Mouse (Mus musculus) midbrain, embryonic 11.5 days (tissue): Measurements from ENCODE around the gene Fnip2. TPM values are rescaled to one million over a fixed set of nuclear protein-coding genes. Genes with fewer than 3 reads are reported as not detected.

Experiments
- ATAC-seq: fragments of 200-750 bp; cut with Nextera tagmentation; 2 replicates; pipeline ENCODE4 v1.8.0; 2017; ENCODE audit warnings: moderate TSS enrichment, moderate library complexity; ENCODE audit not compliant: low FRiP score
- DNase-seq: peaks from one replicate; pipeline ENCODE4 v3.0.0; 2015; ENCODE audit warnings: low spot score; ENCODE audit errors: missing footprints
- H3K27ac ChIP-seq: fragments of 300-500 bp; sonication (generic); 2 replicates; pipeline ENCODE4 v1.5.1; 2014; ENCODE audit warnings: low read depth, low read length
- H3K27me3 ChIP-seq: fragments of 300-500 bp; sonication (generic); 2 replicates; pipeline ENCODE4 v1.6.1; 2014; ENCODE audit warnings: mild to moderate bottlenecking, low read length, moderate library complexity, mixed read lengths; ENCODE audit not compliant: control insufficient read depth, insufficient read depth
- H3K36me3 ChIP-seq: fragments of 300-500 bp; sonication (generic); 2 replicates; pipeline ENCODE4 v1.6.1; 2014; ENCODE audit warnings: mild to moderate bottlenecking, low read length, moderate library complexity, mixed read lengths; ENCODE audit not compliant: control insufficient read depth, insufficient read depth
- H3K4me1 ChIP-seq: fragments of 300-500 bp; sonication (generic); 2 replicates; pipeline ENCODE4 v1.6.1; 2014; ENCODE audit warnings: low read length; ENCODE audit not compliant: control insufficient read depth, insufficient read depth
- H3K4me2 ChIP-seq: fragments of 300-500 bp; sonication (generic); 2 replicates; pipeline ENCODE4 v1.6.1; 2014; ENCODE audit warnings: mild to moderate bottlenecking, moderate library complexity
- H3K4me3 ChIP-seq: fragments of 300-500 bp; sonication (generic); 2 replicates; pipeline ENCODE4 v1.5.1; 2014; ENCODE audit warnings: low read depth, low read length
- H3K9ac ChIP-seq: fragments of 300-500 bp; sonication (generic); 2 replicates; pipeline ENCODE4 v1.6.1; 2014; ENCODE audit warnings: low read length
- H3K9me3 ChIP-seq: fragments of 300-500 bp; sonication (generic); 2 replicates; pipeline ENCODE4 v1.6.1; 2016; ENCODE audit warnings: low read length; ENCODE audit not compliant: control insufficient read depth
- WGBS: fragments of 180-500 bp; shearing (Covaris S2); extraction: QIAGEN DNeasy Blood & Tissue Kit; methylation state at CpG from one replicate; pipeline ENCODE4 v1.1.7; 2014; 5-methylcytosine and 5-hydroxymethylcytosine counted together
- polyA plus RNA-seq: library from polyadenylated mRNA; unstranded; fragments of >200 nt; fragmentation: Nextera tagmentation; extraction: Ambion mirVana; gene quantifications from 2 replicates; pipeline ENCODE4 v1.2.1, GENCODE M21; 2014

The Fnip2 gene
- polyA plus RNA-seq, 1 experiment from 2014 or later, result 4.9 TPM

- WGBS, result 31% methylated on average over 13 of the region's 13 CpGs
- ATAC-seq (peak; percentile 89), DNase-seq (peak; percentile 87)
- Histone ChIP-seq H3K4me2 (peak overlapping the region; percentile 7; the same call in 1 of the 2 replicates), H3K27ac (peak overlapping the region; percentile 20), H3K36me3 (0 out of 2 replicates have a peak, but pooled peaks cover 3% of the 10 kb centered on the region), H3K9ac (peak overlapping the region; percentile 27; the same call in 1 of the 2 replicates), H3K27me3 (no peaks in the 10 kb centered on the region), H3K4me3 (no peak overlapping the region), H3K9me3 (no peaks in the 10 kb centered on the region), H3K4me1 (peaks cover 20% of the 10 kb centered on the region)
These were observed 48.7 kb downstream of the Fnip2 start for GRCm38 (mm10) chr3:79518761-79519527.

GRCm38 (mm10) chr3:79517884-79518591, 49.6 kb downstream of the Fnip2 start:
- Histone ChIP-seq H3K4me3 (no peak overlapping the region), H3K9ac (no peak overlapping the region), H3K4me1 (peaks cover 20% of the 10 kb centered on the region), H3K9me3 (no peaks in the 10 kb centered on the region), H3K36me3 (0 out of 2 replicates have a peak, but pooled peaks cover 3% of the 10 kb centered on the region), H3K27ac (peak overlapping the region; percentile 20; the same call in 1 of the 2 replicates), H3K4me2 (no peak overlapping the region), H3K27me3 (no peaks in the 10 kb centered on the region)
- DNase-seq, result no peak
- 72% methylated on average over 17 of the region's 17 CpGs for WGBS
- ATAC-seq, result no peak

GRCm38 (mm10) chr3:79516958-79517357, 50.6 kb downstream of the Fnip2 start:
- ATAC-seq, result no peak
- Histone ChIP-seq H3K27me3 (no peaks in the 10 kb centered on the region), H3K27ac (no peak overlapping the region), H3K9me3 (no peaks in the 10 kb centered on the region), H3K4me1 (peaks cover 20% of the 10 kb centered on the region), H3K36me3 (0 out of 2 replicates have a peak, but pooled peaks cover 3% of the 10 kb centered on the region), H3K4me3 (no peak overlapping the region), H3K9ac (no peak overlapping the region), H3K4me2 (no peak overlapping the region)
- WGBS, result 96% methylated on average over 4 of the region's 4 CpGs
- no peak for DNase-seq

GRCm38 (mm10) chr3:79516099-79516920, 51.3 kb downstream of the Fnip2 start:
- Histone ChIP-seq H3K27me3 (no peaks in the 10 kb centered on the region), H3K4me2 (no peak overlapping the region), H3K9ac (no peak overlapping the region), H3K9me3 (no peaks in the 10 kb centered on the region), H3K36me3 (0 out of 2 replicates have a peak, but pooled peaks cover 3% of the 10 kb centered on the region), H3K27ac (no peak overlapping the region), H3K4me1 (peaks cover 20% of the 10 kb centered on the region), H3K4me3 (no peak overlapping the region)
- WGBS, result 61% methylated on average over 14 of the region's 14 CpGs
- ATAC-seq (0 out of 2 replicates have a peak, but pooled peaks have one; percentile 3), DNase-seq (peak; percentile 86)

GRCm38 (mm10) chr3:79514304-79514703, 53.3 kb downstream of the Fnip2 start:
- Histone ChIP-seq H3K4me2 (no peak overlapping the region), H3K4me1 (peaks cover 12% of the 10 kb centered on the region), H3K27me3 (no peaks in the 10 kb centered on the region), H3K36me3 (0 out of 2 replicates have a peak, but pooled peaks cover 3% of the 10 kb centered on the region), H3K4me3 (no peak overlapping the region), H3K9me3 (no peaks in the 10 kb centered on the region), H3K9ac (no peak overlapping the region), H3K27ac (no peak overlapping the region)
- 93% methylated on average over 2 of the region's 2 CpGs for WGBS
- DNase-seq (no peak), ATAC-seq (no peak)

GRCm38 (mm10) chr3:79501166-79501728, 66.3 kb downstream of the Fnip2 start:
- ATAC-seq (no peak), DNase-seq (no peak)
- Histone ChIP-seq H3K4me3 (no peak overlapping the region), H3K27me3 (no peaks in the 10 kb centered on the region), H3K36me3 (0 out of 2 replicates have a peak, but pooled peaks cover 2% of the 10 kb centered on the region), H3K9me3 (no peaks in the 10 kb centered on the region), H3K4me2 (no peak overlapping the region), H3K9ac (no peak overlapping the region), H3K4me1 (peaks cover 3% of the 10 kb centered on the region; the same call in 1 of the 2 replicates), H3K27ac (no peak overlapping the region)
- 84% methylated on average over 2 of the region's 2 CpGs for WGBS

- DNase-seq (peak; percentile 89), ATAC-seq (peak; percentile 75)
- Histone ChIP-seq H3K9ac (no peak overlapping the region), H3K4me3 (no peak overlapping the region), H3K27ac (peak overlapping the region; percentile 22; the same call in 1 of the 2 replicates), H3K4me2 (no peak overlapping the region), H3K9me3 (no peaks in the 10 kb centered on the region), H3K27me3 (no peaks in the 10 kb centered on the region), H3K36me3 (0 out of 2 replicates have a peak, but pooled peaks cover under 1% of the 10 kb centered on the region), H3K4me1 (peaks cover 3% of the 10 kb centered on the region; the same call in 1 of the 2 replicates)
- WGBS, result 46% methylated on average over 10 of the region's 10 CpGs
These were observed 67.3 kb downstream of the Fnip2 start for GRCm38 (mm10) chr3:79500279-79500678.

- H3K27me3 ChIP-seq, result no peaks in the 10 kb centered on the region
- DNase-seq, result no peak
- no peak overlapping the region for H3K27ac ChIP-seq
- H3K4me1 ChIP-seq, result peaks cover 3% of the 10 kb centered on the region; the same call in 1 of the 2 replicates
- peaks cover 3% of the 10 kb centered on the region; the same call in 1 of the 2 replicates for H3K36me3 ChIP-seq
- 82% methylated on average over 6 of the region's 6 CpGs for WGBS
- H3K4me2 ChIP-seq, result no peak overlapping the region
- no peaks in the 10 kb centered on the region for H3K9me3 ChIP-seq
- no peak for ATAC-seq
- H3K4me3 ChIP-seq, result no peak overlapping the region
- H3K9ac ChIP-seq, result no peak overlapping the region
These were observed 70.9 kb downstream of the Fnip2 start for GRCm38 (mm10) chr3:79496668-79497067.
